Mouse (Mus musculus) layer of hippocampus, postnatal 14 days (tissue): ENCODE measurements around the gene Alkbh3. TPM values are rescaled to one million over a fixed set of nuclear protein-coding genes. Genes with fewer than 3 reads are reported as not detected.
A peak's percentile ranks its signal among the peaks of the same experiment; 100 is the strongest.

Experiments
- DNase-seq, 2 experiments: peaks; one replicate each; pipeline ENCODE4 v3.0.0; 2021 to 2022; ENCODE audit warnings: low spot score in 2 of 2, mixed read lengths in 1 of 2
- total RNA-seq, 2 experiments: library from RNA; stranded (reverse); gene quantifications; 2 replicates each; pipeline ENCODE4 v1.2.3; 2021

Alkbh3 gene
- total RNA-seq, 2 experiments from 2014 or later = 21.0 to 26.7 TPM

DNA sequence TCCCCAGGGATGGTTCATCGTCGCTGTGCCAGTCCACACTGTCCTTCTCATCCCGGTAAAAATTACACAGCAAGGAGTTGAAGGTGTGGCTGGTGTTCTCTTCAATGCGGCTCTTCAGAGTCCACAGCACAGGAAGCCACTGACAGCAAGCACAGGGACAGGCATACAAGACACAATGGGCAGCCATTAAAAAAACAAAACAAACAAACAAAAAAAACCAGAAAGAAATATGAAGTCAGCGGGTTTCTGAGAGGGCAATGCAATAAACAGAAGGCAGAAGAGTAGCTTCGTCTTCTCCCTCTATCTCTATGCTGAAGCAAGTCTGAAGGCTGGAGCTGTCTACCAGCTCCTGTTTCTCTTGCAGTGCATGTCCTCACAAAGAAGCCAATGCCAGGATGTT lies 14.4 kb downstream of the Alkbh3 start, which contains the start of gene Gm27027:
TSS of gene Gm27027 (minus strand) at position 101 of the 400 bp plus-strand sequence.
- DNase-seq = no peak

GRCm38 (mm10) chr2:93992810-93993209 lies 17.8 kb downstream of the Alkbh3 start:
- no peak for DNase-seq

DNA sequence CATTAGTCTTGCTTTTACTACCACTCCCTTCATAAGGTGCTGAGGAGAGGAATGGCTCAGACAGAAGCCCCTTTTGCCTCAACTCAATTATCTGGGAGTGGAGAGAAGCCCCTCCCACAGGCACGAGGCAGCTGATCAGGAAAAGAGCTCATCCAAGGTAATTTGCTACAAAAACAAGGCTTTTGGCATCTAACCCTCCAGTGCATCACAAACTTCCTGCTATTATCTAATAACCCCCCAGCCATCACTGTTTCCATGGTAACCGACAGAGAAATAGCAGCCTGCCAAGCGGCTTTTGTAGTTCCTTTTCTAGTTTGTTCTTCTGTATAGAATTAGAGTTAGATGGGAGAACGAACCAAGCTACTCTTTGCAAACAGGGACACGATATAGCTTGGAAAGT lies 18.3 kb downstream of the Alkbh3 start:
- peak in 1 of 2 experiments; percentile 65 for DNase-seq

- DNase-seq = no peak
These were observed 19.3 kb downstream of the Alkbh3 start for GRCm38 (mm10) chr2:93991336-93991735.

GRCm38 (mm10) chr2:93988440-93988839 lies 22.2 kb downstream of the Alkbh3 start:
- no peak for DNase-seq

GRCm38 (mm10) chr2:93982457-93983235 lies 28.0 kb downstream of the Alkbh3 start:
- no peak for DNase-seq

DNA sequence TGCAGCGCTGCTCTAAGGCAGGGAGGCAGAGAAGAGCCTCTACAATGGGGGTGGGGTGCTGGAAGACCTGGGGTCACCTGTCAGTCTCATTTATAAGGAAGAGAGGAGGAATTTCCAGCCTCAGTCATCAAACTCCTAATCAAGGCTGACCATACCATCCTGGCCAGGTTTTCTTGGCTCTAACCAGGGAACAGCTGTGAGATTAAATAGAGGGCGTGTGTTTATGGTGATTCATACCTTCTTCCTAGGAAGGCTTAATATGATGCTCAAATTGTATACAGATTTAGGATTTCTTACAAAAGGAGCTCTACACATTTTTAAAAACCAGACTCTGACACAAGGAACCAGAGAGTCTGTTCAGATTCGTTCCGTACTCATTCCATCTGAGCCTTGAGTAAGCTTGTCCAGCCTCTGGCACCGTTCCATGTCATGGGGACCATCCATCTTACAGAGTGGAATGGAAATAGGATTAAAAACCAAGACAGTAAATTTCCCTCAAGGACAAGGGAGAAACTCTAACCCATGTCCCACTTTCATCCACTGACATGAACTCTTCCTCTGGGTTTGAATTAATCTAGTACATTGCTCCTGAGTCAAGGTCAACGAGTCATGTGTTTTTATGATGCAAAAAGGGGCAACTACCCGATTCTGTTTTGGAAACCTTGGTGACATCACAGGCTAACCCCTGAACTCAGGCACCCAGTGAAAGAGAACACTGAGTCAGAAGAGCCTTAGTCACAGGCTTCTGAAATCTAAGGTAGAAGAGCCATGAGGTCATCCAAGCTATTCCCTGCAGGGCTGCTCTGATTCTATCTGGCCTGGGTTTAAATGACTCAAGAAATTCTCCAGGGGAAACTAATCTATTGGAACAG lies 31.1 kb downstream of the Alkbh3 start:
- DNase-seq = no peak

GRCm38 (mm10) chr2:93976436-93977252 lies 34.0 kb downstream of the Alkbh3 start:
- peak in 1 of 2 experiments; percentile 36 for DNase-seq

- no peak for DNase-seq
These were observed 34.8 kb downstream of the Alkbh3 start for GRCm38 (mm10) chr2:93975526-93976435.

GRCm38 (mm10) chr2:93975041-93975440 lies 35.6 kb downstream of the Alkbh3 start:
- no peak for DNase-seq

DNA sequence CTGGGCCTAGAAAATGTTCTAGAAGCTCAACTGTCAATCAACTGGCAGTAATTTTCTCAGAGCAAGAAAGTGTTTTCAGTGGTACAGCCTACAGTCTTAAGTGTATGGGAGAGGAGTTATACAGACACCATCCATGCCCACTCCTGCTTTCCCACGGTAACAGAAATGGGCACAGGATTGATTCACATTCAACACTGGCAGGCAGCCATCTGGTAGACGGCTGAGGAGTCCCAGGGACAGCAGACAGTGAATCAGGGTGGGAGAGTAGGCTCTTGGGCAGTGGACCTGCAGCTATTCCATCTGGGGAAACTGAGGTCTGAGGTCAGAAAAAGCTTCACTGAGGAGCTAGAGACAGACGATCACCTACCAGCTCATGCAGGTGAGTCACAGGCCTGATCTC lies 39.0 kb downstream of the Alkbh3 start:
- DNase-seq = no peak

DNA sequence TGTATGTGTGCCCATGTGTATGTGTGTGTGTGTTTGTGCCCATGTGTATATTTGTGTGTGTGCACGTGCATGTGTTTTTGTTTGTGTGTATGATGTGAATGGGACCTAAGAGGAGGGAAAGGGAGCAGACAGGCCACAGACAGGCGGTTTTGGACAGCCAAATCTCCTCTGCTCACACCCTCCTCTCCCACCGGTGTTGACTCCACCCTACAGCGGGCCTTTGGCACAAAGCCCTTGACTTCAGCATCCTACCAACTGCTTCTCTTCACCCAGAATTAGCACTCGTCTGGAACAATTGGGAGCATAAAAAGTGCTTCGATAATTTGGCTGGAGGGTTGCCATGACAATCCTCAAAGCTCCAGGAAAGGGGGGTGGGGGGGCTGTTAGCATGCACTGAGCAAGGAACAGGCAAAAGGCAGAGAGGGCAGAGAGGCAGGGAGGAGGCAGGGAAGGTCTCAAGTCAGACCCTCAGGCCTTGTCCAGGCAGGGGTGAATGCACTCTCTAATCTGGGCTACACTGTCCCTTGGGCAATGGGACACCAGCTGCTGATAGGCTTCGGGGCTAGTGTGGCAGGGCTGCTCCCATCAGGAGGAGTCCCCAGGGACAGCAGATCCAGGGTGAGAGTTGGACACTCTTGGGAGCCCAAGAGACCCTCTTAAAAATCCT lies 46.0 kb downstream of the Alkbh3 start:
- DNase-seq = peak; percentile 58 to 72

DNA sequence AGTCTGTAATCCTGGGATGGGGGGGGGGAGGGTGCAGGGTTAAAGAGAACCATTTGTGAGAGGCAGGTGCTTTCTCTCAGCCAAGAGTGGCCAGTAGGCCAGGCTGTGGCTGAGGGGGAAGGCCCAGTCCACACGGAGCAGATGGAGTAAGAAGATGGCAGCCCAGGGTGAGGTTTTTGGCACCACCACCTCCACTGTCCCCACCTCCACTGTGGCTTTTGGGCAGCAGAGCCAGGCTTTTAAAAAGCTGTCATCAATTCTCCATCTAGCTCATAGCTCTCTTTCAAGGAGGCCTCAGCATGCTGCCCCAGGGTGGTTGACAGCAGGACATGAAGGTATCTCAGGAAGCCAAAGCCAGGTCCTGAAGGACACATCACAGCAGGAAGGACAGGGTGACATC lies 46.8 kb downstream of the Alkbh3 start:
- DNase-seq = no peak

- DNase-seq = peak in 1 of 2 experiments; percentile 41
These were observed 48.9 kb downstream of the Alkbh3 start for GRCm38 (mm10) chr2:93961716-93962115.

- no peak for DNase-seq
These were observed 51.3 kb downstream of the Alkbh3 start for GRCm38 (mm10) chr2:93959346-93959745.

- no peak for DNase-seq
These were observed 52.4 kb downstream of the Alkbh3 start for GRCm38 (mm10) chr2:93958216-93958615.

- DNase-seq = no peak
These were observed 52.8 kb downstream of the Alkbh3 start for GRCm38 (mm10) chr2:93957785-93958175.

DNA sequence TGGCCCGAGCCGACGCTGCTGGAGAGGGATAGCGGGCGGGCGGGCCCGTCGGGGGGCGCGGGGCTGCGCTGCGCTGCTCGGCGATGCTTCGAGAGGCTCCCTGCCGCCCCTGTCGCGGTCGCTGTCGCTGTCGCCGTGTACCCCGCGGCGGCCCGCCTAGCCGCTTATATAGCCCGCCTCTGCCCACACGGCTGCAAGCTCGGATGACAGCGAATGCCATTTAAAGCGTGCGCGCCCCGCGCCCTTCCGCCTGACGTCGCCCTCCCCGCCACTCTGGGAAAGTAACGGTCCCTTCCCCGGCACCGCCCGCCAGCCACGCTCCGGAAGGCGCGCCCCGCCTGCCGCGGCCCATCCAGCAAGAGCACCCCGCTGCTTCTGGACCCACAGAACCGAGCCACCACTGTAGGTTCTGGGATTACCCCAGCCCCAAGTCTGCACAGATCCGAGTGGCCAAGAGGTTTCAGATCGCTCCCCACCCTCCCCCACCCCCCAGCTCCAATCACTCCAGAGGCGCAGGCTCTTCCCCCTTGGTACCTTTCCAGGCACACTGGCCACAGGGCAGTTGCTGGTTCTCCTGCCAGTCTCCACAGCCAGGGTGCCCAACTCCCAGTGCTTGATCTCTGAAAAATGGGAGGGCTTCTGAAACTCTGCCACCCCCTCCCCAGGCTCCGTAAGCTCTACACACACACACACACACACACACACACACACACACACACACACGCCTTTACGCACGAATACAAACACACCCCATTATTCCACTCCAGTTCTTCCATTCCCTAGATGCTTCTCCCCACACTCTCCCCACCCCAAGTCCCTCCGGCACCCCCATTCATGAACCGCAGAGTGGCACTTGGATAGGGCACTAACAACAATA lies 53.5 kb downstream of the Alkbh3 start, which contains the start of gene Gm13889:
TSS of gene Gm13889 (minus strand) at position 294 of the 877 bp plus-strand sequence.
- DNase-seq = peak; percentile 83 to 88
